Mouse (Mus musculus) embryonic facial prominence, embryonic 10.5 days (tissue): ENCODE results near the gene Naip2. TPM values are rescaled to one million over a fixed set of nuclear protein-coding genes. Genes with fewer than 3 reads are reported as not detected.
"Not testable (repeated sequence)": the region's sequence is repeated elsewhere in the genome, so short reads cannot be mapped to it uniquely, and the experiment has no call there.

Experiments
- DNase-seq: peaks from one replicate; pipeline ENCODE4 v3.0.0-alpha.2; 2017; ENCODE audit warnings: low spot score
- H3K27ac ChIP-seq: fragments of 300-500 bp; sonication (generic); replicated peaks from 2 replicates; pipeline ENCODE4 v1.5.1; 2016; ENCODE audit warnings: mild to moderate bottlenecking
- H3K27me3 ChIP-seq: fragments of 300-500 bp; sonication (generic); replicated peaks from 2 replicates; pipeline ENCODE4 v1.6.1; 2016; ENCODE audit warnings: low read depth, mild to moderate bottlenecking; ENCODE audit not compliant: poor library complexity, severe bottlenecking
- H3K36me3 ChIP-seq: fragments of 300-500 bp; sonication (generic); replicated peaks from 2 replicates; pipeline ENCODE4 v1.6.1; 2016; ENCODE audit warnings: mild to moderate bottlenecking, moderate library complexity
- H3K4me1 ChIP-seq: fragments of 300-500 bp; sonication (generic); 2 replicates; pipeline ENCODE4 v1.6.1; 2016
- H3K4me3 ChIP-seq: fragments of 300-500 bp; sonication (generic); 2 replicates; pipeline ENCODE4 v1.5.1; 2016; ENCODE audit warnings: mild to moderate bottlenecking, moderate library complexity
- H3K9me3 ChIP-seq: fragments of 300-500 bp; sonication (generic); 2 replicates; pipeline ENCODE4 v1.6.1; 2016; ENCODE audit warnings: mild to moderate bottlenecking
- WGBS: fragments of 180-500 bp; shearing (Covaris S2); methylation state at CpG from one replicate; pipeline ENCODE4 v1.1.7; 2016; 5-methylcytosine and 5-hydroxymethylcytosine counted together
- polyA plus RNA-seq: library from polyadenylated mRNA; unstranded; fragments of >200 nt; fragmentation: Nextera tagmentation; extraction: Ambion mirVana; gene quantifications from 2 replicates; pipeline ENCODE4 v1.2.1, GENCODE M21; 2016

Gene Naip2
- polyA plus RNA-seq, result 0.15 and 0.25 TPM in 2 replicates

DNA sequence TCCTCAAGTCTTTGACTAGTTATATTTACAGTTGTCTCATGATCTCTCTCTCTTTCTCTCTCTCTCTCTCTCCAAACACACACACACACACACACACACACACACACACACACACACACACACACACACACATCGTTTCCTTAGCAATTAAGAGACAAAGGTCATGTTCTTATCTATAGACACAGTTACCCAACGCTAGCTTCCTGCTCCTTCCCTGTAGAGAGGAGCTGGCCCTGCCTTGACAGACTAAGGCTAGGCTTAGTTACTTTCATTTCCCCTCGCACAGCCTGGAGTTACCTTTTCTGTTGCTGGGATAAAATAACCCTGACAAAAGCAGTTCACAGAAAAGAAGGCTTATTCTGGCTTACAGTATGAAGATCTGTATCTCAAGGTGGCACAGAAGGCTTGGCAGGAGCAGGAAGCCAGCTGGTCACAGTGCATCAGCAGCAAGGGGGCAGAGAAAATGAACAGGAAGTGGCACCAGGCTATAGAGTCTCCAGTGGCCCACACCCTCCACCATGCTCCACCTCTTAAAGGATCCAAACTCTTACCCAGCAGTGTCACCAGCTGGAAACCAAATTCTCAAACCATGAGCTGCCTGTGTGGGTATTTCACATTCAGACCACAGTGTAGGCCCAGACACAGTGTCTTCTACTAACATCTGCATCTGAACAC lies at the start of gene Naip2:
Gene Naip2 (minus strand): TSS at position 434 of the 675 bp plus-strand sequence.
- H3K27ac ChIP-seq, H3K9me3 ChIP-seq, H3K4me3 ChIP-seq, H3K27me3 ChIP-seq, H3K36me3 ChIP-seq, DNase-seq, H3K4me1 ChIP-seq: not testable (repeated sequence)
- 76% methylated on average over 3 of the region's 3 CpGs for WGBS

- not testable (repeated sequence) for H3K27ac ChIP-seq, H3K27me3 ChIP-seq, H3K4me3 ChIP-seq, H3K4me1 ChIP-seq, DNase-seq, H3K9me3 ChIP-seq, H3K36me3 ChIP-seq
- WGBS, result 78% methylated on average over 5 of the region's 5 CpGs
These were observed 45.1 kb upstream of the Naip2 start for GRCm38 (mm10) chr13:100246896-100247519.

- H3K36me3 ChIP-seq, H3K4me1 ChIP-seq, H3K9me3 ChIP-seq, H3K27me3 ChIP-seq, DNase-seq, H3K27ac ChIP-seq, H3K4me3 ChIP-seq: not testable (repeated sequence)
- WGBS, result 80% methylated on average over 4 of the region's 4 CpGs
These were observed 44.3 kb upstream of the Naip2 start, which contains the start of gene Naip5 for GRCm38 (mm10) chr13:100246223-100246622. TSS of gene Naip5 (minus strand) at chr13:100246323.

DNA sequence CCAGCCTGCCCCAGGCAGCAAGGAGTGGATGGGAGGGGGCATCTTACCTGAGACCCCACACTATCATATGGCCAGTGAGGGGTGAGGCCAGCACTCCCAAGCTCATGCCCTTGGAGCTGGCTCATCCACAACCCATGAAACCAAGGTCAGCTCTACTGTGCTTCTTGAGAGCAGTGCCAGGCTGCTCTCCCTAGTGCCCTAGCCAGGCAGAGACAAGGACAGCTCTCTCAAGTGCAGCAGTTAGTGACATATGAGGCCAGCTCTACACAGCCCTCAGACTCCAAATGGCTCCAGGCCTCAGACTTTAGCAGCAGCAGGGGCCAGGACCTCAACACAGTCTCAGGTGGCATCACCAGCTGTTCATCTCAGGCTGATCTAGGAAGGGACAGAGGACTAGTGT lies 41.8 kb upstream of the Naip2 start:
- H3K4me3 ChIP-seq, result no peak overlapping the region
- no peak for DNase-seq
- no peaks in the 10 kb centered on the region for H3K9me3 ChIP-seq
- H3K27ac ChIP-seq, result no peak overlapping the region
- H3K27me3 ChIP-seq, result no peaks in the 10 kb centered on the region
- H3K4me1 ChIP-seq, result no peaks in the 10 kb centered on the region
- H3K36me3 ChIP-seq, result no peaks in the 10 kb centered on the region

DNA sequence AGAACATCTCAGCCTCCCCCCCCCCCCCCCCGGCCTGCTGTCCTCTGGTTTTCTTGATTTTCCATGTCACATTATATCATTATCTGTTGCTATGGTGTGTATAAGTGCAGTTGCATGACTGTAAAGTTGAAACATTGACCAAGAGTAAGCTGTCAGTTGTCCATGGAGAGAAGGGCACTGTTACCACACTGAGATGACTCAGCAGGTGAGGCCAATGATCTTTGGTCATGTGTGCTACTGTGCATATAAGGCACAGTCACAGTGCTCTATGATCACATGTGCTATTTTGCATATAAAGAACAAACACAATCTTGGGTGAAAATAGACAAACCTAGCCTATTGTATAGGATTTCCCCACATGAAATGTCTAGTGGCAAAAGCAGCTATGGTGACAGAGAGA lies 11.8 kb upstream of the Naip2 start:
- WGBS, result 90% methylated on average over 1 of the region's 1 CpGs
- not testable (repeated sequence) for H3K36me3 ChIP-seq, H3K9me3 ChIP-seq, H3K27ac ChIP-seq, DNase-seq, H3K27me3 ChIP-seq, H3K4me3 ChIP-seq, H3K4me1 ChIP-seq

DNA sequence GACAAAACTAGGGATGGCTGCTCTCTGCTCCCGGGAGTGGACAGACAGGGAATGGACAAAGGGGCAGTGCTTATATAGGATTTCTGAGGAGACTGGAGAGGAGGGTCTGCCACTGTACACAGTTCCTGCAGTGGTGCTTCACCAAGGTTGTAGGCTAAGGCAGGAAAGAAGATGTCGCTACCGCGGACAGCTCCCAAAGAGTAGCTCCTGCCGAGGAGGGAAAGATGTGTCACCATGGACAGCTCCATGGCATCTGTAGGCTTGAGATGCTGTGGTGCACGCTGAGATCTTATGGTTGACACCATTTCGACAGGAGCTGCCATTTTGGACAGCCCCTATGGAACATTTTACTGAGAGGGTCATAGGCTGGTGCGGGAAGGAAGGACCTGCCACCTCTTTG lies 8.6 kb upstream of the Naip2 start:
- 0 out of 2 replicates have a peak, but pooled peaks cover 2% of the 10 kb centered on the region for H3K9me3 ChIP-seq
- peak; percentile 72 for DNase-seq
- no peaks in the 10 kb centered on the region for H3K4me1 ChIP-seq
- 29% methylated on average over 8 of the region's 8 CpGs for WGBS
- no peak overlapping the region for H3K27ac ChIP-seq
- H3K36me3 ChIP-seq, result no peaks in the 10 kb centered on the region
- no peak overlapping the region for H3K4me3 ChIP-seq
- H3K27me3 ChIP-seq, result no peaks in the 10 kb centered on the region

GRCm38 (mm10) chr13:100203319-100203718 lies 1.4 kb upstream of the Naip2 start:
- no peak overlapping the region for H3K4me3 ChIP-seq
- 88% methylated on average over 1 of the region's 1 CpGs for WGBS
- no peak for DNase-seq

DNA sequence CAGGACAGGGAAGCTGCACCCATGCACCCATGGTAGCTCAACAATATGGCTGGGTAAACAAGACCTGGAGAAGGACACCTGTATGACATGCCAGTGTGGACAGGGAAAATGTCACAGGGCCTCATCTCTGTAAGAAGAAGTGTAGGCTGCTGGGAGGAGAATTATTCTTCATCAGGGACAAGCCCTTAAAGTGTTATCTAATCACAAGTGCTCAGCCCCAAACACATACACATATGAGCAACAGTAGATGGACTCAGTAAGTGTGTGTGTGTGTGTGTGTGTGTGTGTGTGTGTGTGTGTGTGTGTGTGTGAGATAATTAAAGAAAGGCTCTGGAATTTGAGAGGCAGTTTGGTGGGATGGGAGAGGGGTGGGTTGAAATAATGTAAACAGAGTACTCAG lies 1.1 kb downstream of the Naip2 start:
- Histone ChIP-seq H3K4me3 (no peak overlapping the region), H3K27me3 (no peaks in the 10 kb centered on the region), H3K9me3 (no peaks in the 10 kb centered on the region), H3K36me3 (no peaks in the 10 kb centered on the region), H3K4me1 (no peaks in the 10 kb centered on the region), H3K27ac (no peak overlapping the region)
- DNase-seq, result no peak

More at GRCm38 (mm10) chr13:100203319-100203718, 1.4 kb upstream of the Naip2 start:
- Histone ChIP-seq H3K27me3 (no peaks in the 10 kb centered on the region), H3K27ac (no peak overlapping the region), H3K4me1 (no peaks in the 10 kb centered on the region), H3K36me3 (no peaks in the 10 kb centered on the region), H3K9me3 (0 out of 2 replicates have a peak, but pooled peaks cover 2% of the 10 kb centered on the region)

DNA sequence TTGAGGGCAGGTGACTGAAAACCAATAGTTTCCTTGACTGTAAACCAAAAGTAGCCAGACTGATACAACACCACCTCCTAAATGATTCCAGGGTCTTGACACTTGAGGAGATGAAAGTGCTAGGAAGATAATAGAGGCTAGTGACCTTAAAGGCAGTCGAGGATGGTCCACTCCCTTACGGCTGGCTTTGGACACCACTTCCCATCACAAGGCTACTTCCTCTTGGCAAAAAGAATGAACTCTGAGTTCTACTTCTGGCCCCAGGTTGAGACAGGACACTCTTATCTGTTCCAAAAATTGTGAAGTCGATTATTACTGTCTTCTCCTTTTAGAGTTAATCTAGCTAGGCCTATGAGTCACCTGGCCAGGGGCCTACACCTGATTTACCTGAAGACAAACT lies 6.5 kb downstream of the Naip2 start:
- no peaks in the 10 kb centered on the region for H3K36me3 ChIP-seq
- H3K27me3 ChIP-seq, result no peaks in the 10 kb centered on the region
- no peak for DNase-seq
- H3K27ac ChIP-seq, result no peak overlapping the region
- H3K4me1 ChIP-seq, result no peaks in the 10 kb centered on the region
- 81% methylated on average over 3 of the region's 3 CpGs for WGBS
- no peaks in the 10 kb centered on the region for H3K9me3 ChIP-seq
- H3K4me3 ChIP-seq, result no peak overlapping the region

DNA sequence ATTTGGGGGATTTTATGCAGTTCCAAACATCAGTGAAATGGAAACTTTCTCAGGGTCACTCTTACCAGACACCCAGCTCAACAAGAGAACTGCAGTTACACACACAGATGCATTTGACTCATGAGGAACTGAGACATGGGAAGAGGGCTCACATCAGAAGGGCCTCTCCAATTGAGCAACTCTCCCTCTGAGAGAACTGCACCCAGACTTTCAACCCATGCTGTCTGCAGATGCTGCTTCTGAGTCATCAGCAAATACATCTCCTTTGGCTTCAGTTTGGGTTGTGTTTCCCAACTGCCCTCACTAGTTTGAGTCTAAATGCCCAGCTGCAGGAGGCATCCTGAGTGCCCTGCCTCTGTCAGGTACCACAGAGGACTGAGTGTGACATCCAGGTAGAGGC lies 18.8 kb downstream of the Naip2 start:
- not testable (repeated sequence) for H3K27me3 ChIP-seq, DNase-seq, H3K4me3 ChIP-seq, H3K27ac ChIP-seq, H3K36me3 ChIP-seq, H3K4me1 ChIP-seq, H3K9me3 ChIP-seq

DNA sequence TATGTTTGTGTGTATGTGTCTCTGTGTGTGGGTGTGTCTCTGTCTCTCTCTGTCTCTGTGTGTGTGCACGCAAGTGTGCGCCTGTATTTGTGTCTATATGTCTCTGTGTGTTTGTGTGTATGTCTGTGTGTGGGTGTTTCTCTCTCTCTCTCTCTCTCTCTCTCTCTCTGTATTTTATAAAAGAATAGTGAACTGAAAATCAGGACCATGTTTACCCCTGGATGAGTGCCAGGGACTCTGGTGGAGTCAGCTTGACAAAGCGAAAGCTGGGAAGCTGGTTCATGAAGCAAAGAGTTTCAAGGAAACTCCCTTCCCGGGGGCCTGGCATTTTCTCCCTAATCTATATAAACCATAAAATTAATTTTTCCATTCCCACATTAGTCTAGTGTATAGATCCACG lies 27.5 kb downstream of the Naip2 start:
- not testable (repeated sequence) for H3K27me3 ChIP-seq, H3K4me1 ChIP-seq, H3K9me3 ChIP-seq, H3K36me3 ChIP-seq, H3K4me3 ChIP-seq, DNase-seq, H3K27ac ChIP-seq
- WGBS, result 93% methylated on average over 4 of the region's 5 CpGs

DNA sequence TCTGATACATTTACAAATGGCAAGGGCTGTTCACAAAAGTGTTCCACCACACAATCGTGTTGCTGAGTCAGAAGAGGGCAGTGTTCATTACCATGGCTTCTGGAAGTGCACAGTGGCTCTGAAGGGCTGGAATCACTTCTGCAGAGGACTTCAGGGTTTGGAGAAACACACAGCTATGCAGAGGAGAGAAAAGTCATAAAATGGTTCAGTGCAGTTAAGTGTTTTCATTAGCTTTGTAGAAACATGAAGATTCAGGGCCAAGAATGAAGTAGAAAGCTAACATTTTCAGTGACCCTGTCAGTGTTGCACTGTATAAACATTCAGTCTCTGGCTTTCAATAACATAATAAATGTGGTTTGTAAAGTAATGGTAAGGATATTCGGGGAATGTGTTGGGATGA lies 35.5 kb downstream of the Naip2 start:
- WGBS, result 81% methylated on average over 2 of the region's 2 CpGs

GRCm38 (mm10) chr13:100162467-100162866 lies 39.4 kb downstream of the Naip2 start:
- H3K4me3 ChIP-seq, H3K4me1 ChIP-seq, H3K27me3 ChIP-seq, H3K9me3 ChIP-seq, H3K27ac ChIP-seq, H3K36me3 ChIP-seq, DNase-seq: not testable (repeated sequence)

More for the DNA sequence above, 35.5 kb downstream of the Naip2 start:
- not testable (repeated sequence) for H3K36me3 ChIP-seq, H3K9me3 ChIP-seq, H3K27ac ChIP-seq, H3K4me1 ChIP-seq, H3K4me3 ChIP-seq, H3K27me3 ChIP-seq, DNase-seq
